Mouse (Mus musculus): ENCODE results near the gene Snx17.
A peak's percentile ranks its signal among the peaks of the same experiment; 100 is the strongest.

Snx17 gene

GRCm38 (mm10) chr5:31192939-31193630, at the start of gene Snx17, which contains the start of gene Eif2b4:
TSS of gene Snx17 (plus strand) at chr5:31193227.
TSS of gene Eif2b4 (minus strand) at chr5:31193430.
- DNase-seq (ENCODE audit: extremely low read depth, low read depth) = peak; percentile 98

GRCm38 (mm10) chr5:31149781-31150180, 43.2 kb upstream of the Snx17 start:
- no peak for DNase-seq (ENCODE audit: extremely low read depth, low read depth)

DNA sequence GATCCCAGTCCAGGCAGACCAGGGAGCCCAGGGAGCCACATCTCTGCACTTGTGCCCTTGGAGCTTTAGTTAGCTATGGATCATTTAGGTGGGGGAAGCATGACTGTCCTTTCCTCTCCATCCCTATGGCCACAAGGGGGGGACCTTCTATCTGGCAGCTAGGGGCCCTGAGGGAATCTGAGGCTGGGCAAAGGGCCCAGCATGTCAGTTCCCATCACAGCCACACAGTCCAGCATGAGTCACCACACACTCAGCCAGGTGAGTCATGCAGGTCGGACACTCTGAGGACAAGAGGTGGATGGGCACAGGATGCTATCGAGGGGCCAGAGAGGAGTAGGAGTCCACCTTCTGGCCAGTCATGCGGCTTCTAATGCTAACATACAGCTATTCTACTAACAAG, 41.3 kb upstream of the Snx17 start:
- DNase-seq (ENCODE audit: extremely low read depth, low read depth) = no peak

DNA sequence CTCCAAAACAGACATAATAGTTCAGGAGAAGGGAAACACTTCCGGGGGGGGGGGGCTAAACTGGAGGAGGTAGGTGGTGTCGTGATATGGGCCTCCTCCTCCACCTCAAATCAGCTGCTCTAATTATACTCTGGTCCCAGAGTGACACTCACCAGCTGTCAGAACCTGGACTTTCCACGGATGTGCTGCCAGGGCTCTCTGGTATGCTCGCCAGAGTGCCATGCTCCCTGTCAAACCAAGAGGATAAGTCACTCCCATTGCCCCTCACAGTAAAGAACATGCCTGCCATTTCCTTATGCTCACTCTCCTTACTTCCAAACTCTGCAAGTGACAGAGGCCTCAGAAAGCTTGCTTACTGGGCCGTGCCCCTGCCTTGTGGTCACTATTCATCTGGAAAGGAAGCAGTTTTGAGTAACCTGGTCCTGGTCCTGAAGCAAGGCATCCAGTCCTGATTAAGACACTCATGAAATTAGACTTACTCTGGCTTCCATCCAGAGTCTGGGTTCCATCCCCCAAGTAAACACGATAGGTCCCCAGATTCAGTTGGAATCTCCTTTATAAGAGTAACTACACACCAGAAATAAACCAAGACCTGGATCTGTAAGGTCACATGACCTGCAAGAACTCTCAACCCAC, 39.4 kb upstream of the Snx17 start:
- DNase-seq (ENCODE audit: extremely low read depth, low read depth) = no peak

DNA sequence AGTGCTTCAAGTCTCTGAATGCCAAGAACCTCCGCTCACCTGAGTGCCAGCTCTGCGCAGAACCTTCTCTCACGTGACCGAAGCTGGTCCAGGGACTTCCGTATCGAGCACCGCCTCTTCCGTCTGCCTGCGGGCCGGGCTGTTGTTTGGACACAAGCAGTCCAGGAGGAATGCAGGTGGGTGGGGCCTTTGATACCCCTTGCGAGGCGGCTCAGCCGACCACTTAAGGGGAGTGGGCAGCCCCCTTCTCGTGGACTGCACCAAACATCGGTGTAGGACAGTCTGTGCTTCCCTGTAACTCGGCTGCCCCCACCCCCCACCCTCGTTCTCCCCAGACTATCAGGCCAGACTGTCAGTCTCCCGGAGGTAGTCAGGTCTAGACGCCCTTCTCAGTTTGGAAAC, 38.9 kb upstream of the Snx17 start, which contains the start of gene Mpv17:
Gene Mpv17, minus strand, starts transcription at position 100 of the 402 bp plus-strand sequence.
- DNase-seq (ENCODE audit: extremely low read depth, low read depth) = peak; percentile 65

GRCm38 (mm10) chr5:31162462-31162861, 30.6 kb upstream of the Snx17 start:
- DNase-seq (ENCODE audit: extremely low read depth, low read depth) = peak; percentile 56

GRCm38 (mm10) chr5:31164878-31165277, 28.1 kb upstream of the Snx17 start:
- peak; percentile 27 for DNase-seq (ENCODE audit: extremely low read depth, low read depth)

DNA sequence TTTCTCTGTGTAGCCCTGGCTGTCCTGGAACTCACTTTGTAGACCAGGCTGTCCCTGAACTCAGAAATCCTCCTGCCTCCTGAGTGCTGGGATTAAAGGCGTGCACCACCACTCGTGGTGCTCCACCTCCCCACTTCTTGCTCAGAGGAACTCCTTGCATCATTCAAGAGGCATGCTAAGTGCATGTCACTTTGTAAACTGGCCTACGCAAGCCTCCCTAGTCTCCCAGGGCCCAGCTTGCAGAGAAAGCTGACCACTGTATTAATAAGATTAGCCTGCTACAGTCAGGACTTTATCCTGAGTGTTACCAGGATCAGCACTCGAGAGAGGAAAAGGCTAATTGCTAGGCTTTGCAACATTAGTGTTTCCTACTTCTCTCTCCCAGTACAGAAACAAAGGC, 24.4 kb upstream of the Snx17 start:
- DNase-seq (ENCODE audit: extremely low read depth, low read depth) = no peak

DNA sequence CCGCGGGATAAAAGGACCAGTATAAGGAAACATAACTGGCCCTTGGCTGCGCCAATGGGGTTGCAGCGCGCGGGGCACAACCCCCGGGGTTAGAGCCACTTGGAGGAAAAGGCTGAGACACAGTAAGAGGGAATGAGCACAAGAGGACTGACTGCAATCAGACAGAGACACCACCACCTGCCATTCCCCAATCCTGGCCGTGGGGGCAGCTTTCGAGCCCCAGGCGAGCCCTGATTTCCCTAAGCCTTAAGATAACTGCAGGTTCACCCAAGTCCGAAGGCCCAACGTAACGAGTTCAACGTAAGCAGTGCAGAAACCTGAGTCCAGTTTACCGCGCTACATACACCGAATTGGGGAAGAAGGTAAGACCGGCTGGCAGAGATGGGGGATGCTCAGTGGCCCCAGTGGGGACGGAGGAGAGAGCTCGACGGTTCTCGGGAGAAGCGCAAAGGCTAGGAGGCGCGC, 13.7 kb upstream of the Snx17 start:
- peak; percentile 76 for DNase-seq (ENCODE audit: extremely low read depth, low read depth)

DNA sequence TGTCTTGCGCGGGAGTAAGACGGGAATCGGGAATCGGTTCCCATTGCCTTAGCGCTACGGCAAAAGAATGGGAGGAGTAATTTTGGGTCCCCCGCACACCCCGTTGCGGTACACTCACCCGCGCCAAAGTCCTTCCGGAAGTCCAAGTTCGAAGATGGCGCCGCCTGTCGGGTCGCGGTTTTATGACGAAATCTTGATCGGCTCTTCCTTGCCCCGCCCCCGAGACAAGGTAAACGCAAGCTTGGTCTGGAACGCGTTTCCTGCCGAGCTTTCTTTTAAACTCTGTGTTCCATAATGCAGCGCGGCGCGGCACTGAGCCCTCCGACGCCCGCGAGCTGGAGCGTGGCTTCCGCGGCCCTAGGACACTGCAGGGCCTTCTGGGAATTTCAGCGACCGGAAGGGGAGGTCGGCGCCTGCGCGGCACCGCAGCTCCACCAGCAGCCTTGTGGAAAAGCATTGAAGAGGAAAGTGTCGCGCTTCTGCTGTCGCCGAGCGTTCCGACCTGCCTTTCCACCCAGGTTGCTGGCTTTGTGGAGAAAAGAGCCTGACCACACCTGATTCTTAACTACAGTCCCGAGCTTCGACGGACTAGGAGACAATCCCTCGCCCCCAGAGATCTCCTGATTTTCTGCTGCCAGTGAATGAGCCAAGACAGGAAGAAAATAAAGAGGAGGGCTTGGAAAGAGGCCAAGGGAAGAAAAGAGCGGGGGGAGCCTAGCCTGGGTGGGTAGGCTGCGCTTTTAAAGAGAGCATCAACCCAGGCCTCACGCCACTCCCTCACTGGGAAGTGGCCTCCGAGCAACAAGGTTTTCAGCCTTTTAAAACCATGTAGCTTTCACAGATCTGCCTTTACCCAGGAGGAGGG, 13.0 kb upstream of the Snx17 start, which contains the start of the genes Gm29609 and Gtf3c2:
Gene Gm29609, minus strand, starts transcription at position 146 of the 865 bp plus-strand sequence.
Gene Gtf3c2, minus strand, starts transcription at position 379 of the 865 bp plus-strand sequence.
- peak; percentile 93 for DNase-seq (ENCODE audit: extremely low read depth, low read depth)

- DNase-seq (ENCODE audit: extremely low read depth, low read depth) = no peak
Measured at GRCm38 (mm10) chr5:31181183-31181770, 11.8 kb upstream of the Snx17 start.

- peak; percentile 38 for DNase-seq (ENCODE audit: extremely low read depth, low read depth)
Measured at GRCm38 (mm10) chr5:31183678-31184077, 9.3 kb upstream of the Snx17 start.

- peak; percentile 64 for DNase-seq (ENCODE audit: extremely low read depth, low read depth)
Measured at GRCm38 (mm10) chr5:31188223-31188840, 4.7 kb upstream of the Snx17 start.

DNA sequence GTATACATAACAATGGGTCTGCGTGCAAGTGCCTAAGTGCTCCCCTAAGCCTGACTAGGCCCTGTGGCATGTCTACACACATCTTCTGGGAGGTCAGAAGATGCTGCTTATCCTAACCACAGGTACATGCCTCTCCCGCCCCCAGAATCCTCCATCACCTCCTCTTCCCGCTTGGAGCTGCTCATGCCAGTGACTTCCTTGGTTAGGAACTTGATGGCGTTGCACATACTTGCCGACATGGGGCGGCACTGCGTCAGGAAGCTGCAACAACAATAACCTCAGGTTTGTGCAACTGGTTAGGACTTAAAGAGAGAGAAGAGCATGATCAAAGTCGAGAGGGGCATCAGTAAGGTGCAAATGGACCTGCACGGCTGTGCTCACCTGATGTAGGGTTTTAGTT, 2.8 kb upstream of the Snx17 start:
- no peak for DNase-seq (ENCODE audit: extremely low read depth, low read depth)

- DNase-seq (ENCODE audit: extremely low read depth, low read depth) = peak; percentile 46
Measured at GRCm38 (mm10) chr5:31192045-31192938, 735 bp upstream of the Snx17 start.

DNA sequence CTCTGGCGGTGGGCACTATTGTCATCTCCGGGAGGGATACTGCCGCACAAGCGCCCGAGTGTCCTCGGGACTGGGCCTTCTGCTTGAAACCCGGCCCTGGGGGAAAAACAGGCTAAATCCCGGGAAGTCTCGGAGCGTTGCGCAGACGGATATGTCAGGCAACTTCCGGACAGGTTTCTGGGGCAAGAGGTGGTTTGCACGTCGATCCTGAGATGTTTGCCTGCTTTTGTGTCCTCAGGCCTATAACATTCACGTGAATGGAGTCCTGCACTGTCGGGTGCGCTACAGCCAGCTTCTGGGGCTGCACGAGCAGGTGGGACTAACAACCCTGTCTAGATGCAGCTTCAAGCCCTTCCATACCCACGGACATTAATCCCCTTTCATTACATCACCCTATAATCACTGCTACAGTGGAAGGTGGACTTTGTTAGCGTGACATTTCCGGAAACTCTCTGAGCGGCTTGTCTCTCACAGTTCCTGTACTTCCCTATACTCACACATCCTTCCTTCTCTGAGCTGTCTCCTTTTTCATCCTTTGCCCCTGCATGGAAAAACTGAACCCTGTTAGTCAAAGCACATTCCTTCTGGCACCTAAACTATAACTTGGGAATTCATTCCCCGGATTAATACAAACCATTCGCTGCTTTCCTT, 729 bp downstream of the Snx17 start:
- peak; percentile 62 for DNase-seq (ENCODE audit: extremely low read depth, low read depth)

DNA sequence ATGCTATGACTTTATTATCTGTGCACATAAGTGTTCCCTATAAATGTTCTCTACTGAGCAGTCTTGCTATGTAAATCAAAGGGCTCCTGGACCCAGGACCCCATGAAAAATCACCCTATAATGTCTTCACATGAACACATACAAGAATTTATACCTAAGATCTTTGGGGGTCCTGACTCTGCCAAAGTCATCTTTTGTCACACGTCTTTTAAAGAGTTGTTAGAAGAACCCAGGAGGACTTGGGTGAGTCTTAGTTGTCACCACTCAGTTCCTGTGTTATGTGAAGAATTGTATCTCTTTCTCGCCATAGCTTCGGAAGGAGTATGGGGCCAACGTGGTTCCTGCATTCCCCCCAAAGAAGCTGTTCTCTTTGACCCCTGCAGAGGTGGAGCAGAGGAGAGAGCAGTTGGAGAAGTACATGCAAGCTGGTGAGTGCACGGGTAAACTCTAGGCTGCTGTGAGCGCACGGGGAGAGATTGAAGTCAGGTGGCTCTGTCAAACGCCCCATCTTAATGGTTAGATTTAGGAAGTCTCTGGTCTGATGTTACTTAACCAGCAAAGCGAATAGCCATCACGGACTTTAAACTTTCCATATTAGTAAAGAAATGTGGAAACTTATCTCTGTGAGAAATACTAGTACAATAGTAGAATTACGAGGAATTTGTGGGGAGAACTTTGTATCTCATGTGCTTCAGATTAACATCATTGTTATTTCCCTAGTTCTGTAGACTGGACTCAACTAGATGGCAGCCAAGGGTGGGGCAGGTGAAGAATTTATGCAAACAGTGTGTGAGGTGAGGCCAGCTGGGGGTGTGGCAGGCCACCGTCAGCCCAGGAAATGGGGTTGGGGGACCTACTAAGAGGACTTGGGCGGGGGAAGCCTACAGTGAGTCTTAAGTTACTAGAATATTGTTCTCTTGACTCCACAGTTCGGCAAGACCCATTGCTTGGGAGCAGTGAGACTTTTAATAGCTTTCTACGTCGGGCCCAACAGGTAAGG, 1.8 kb downstream of the Snx17 start:
- DNase-seq (ENCODE audit: extremely low read depth, low read depth) = no peak

DNA sequence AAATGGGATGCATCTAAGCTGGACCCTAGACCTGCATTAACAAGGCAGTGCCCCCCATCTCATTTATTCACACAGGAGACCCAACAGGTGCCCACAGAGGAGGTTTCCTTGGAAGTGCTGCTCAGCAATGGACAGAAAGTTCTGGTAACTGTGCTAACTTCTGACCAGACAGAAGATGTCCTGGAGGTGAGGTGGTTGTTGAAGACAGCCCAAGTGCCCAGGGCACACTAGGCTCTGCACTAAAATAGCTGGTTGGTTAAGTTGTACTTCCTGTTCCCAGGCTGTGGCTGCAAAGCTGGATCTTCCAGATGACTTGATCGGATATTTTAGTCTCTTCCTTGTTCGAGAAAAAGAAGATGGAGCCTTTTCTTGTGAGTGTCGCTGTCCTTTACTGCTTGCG, 2.6 kb downstream of the Snx17 start:
- DNase-seq (ENCODE audit: extremely low read depth, low read depth) = no peak
